Mouse (Mus musculus) thymus, postnatal 25 days (tissue): ENCODE measurements around the gene Fundc2.

ENCODE experiments used
- DNase-seq: peaks from one replicate; pipeline ENCODE4 v3.0.0; 2022

Fundc2 gene

DNA sequence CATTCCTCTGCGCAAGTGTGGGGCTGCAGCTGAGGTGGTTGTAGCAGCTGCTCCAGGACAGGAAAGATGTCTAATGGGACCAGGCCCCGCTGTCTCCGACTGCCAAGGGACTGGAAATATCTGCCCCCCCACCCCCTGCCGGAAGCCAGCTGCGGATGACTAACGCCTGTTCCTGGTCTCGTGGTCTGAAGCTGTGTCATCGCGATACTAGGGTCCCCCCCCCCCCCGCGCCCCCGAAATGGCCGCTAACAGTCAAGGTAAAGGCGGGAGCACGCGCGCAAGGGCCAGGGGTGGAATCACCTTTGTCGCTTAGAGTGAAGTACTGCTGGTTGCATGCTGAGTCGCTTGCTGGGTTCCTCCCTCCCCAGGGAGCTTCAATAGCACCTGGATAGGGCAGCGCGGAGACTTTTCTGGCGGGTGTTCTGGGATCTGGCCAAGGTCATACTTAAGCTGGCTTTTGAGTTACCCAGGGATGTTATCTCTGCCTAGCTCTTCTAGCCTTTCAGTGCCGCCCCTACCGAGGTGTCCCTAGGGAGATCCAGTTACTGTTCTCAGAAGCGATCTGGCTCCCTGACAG, at the start of gene Fundc2, which contains the start of gene F8:
Gene Fundc2 (plus strand): TSS at position 205 of the 577 bp plus-strand sequence.
Gene F8 (minus strand): TSS at position 421 of the 577 bp plus-strand sequence.
- DNase-seq = peak; percentile 74

DNA sequence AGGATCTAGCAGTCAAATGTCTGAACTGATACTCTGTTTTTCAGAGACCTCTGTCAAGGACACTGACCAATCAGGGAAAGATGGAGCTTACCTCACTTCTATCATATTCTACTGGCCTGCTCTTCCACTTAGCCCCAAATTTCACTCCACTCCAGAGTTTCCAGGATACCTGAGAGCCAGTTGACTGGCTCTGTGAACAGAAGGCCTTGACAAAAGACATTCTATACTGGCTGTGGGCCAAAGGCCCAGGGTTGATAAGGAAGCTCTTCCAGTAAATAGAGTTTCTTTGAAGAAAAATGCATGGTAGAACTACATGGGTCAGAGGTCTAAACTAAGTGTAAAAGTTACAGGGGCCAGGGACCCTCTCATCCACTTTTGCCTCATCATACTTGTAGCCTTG, 12.0 kb upstream of the Fundc2 start:
- no peak for DNase-seq

DNA sequence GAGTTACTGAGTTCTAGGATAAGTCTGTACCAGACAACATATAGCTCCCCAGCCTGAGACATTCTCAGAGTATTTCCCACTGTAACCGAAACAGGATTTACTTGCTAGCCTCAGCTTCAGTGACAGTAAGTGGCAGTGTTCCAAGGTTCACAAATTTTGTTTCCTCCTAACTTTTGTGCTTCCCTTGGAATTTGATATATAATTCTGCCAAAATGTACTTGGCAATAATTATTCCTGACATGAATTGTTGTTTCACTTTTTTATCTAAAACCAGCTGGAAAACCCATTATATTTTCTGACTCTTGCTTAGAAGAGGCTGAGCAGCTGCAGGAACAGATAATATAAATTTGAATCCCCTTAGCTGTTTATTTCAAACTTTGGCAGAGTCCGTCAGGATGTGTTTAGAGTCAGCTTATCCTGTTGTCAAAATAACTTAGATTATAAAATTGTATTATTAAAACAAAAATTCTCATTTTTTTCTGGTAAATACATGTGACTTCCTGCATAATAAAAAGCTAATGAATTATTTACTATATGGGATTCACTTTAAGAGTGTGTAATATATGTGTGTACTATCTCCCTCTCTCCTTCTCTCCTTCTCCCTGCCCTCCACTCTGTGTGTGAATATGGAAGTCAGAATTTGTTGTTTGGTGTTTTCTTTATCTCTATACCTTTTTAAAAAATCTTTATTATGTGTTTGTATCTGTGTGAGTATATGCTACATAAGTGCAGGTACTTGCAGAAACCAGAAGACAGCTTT, 9.4 kb upstream of the Fundc2 start:
- DNase-seq = no peak

DNA sequence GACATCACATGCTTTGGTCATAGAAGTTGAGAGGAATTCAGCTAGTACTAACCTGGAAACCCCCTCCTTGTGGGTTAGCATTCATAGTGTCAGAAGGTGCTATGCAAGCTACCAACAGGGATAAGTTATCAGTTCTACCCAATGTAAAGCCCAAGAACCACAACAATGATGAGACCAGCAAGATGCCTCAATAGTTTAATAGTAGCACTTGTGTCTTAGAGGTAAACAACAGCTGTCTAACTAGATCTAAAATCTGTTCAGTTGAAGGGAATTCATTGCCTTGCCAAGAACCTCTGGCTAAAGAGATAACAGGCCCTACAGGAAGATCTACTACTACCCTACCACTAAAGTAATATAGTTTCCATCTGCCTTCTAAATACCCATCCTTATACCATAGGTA, 5.4 kb upstream of the Fundc2 start:
- no peak for DNase-seq

DNA sequence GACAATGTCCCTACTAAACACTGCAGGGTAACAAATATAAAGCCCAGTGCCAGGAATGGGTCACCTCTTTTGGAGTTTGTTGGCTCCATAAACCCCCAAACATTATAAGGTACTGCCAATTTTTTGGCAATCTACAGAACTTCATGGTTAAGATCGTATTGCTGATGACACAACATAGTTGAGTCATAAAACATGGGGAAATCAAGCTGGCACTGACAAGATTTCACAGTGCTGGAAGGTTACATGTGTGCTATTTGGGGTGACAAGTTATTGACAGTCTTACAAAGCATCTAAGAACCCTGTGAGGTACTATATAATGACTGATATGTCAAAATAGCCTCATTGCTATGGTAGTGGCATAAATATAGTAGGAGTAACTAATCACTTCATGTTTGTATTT, 1.0 kb upstream of the Fundc2 start:
- no peak for DNase-seq

DNA sequence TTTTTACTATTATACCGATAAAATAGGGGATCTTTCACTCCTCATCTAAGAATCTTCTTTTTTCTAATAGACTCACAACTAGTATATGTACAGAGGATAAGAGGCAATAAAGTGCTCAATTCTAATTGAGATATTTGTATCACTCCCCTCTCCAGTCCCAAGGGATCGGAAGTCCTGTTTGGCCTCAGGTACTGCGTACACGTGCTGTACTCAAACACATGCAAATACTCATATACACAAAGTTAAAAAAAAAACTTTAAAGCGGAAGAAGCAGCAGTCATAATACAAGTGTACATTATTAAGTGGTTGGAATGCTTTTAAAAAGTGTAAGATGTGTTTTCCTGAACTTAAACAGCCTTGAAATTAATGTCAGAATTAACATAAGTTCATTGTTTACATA, 500 bp upstream of the Fundc2 start:
- no peak for DNase-seq

DNA sequence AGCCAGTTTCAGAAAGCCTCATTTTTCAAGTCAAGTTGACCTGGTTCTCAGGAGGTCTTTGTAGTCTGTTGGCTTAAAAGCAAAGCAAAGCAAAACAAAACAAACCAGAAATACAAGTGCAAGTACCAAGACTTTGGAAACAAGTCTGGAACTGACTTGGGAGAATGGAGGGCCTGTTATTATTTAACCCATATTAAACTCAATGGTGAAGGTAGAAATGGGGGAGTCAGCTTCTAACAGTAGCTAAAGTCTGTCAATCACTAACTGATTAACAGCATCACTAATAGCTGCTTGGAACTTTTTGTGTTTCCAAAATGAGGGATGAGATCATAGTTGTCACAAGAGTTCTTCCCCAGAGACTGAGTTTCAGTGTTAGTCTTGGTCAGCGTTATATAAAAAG, 17.3 kb downstream of the Fundc2 start:
- DNase-seq = no peak

DNA sequence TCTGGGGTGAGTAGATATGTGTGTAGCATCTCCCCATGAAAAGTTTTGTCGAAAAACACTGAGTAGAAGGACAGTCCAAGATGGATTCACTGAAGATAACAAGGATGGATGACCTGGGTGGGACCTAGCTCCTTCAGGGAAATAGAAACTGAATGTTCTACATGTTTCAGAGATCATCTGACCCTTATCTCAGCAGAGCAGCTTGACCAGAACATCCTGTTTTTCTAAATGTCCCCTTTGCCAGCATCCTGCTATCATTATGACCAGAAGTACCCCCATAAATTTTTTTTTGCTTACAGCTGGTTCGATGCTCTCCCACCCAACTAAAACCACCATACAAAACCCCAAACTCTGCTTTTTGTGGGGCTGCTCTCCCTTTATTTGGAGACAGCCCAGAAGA, 20.5 kb downstream of the Fundc2 start:
- DNase-seq = no peak

DNA sequence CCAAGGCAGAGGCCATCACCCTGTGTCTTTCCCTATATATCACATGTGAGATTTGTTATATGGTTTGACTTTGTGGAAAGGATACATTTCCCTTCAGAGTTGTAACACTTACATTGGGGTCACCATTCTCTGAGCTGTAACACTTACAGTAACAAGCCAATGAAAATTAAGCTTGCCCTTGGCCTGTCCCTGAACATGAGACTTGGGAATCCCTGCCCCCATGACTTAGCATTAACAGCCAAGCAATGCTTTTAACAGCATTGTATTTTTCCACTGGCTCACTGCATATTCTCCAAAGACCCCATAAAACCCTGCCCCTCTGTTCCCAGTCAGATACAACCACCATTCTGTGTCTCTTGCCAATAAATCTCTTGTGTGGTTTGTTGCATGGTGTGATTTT, 21.2 kb downstream of the Fundc2 start:
- no peak for DNase-seq

DNA sequence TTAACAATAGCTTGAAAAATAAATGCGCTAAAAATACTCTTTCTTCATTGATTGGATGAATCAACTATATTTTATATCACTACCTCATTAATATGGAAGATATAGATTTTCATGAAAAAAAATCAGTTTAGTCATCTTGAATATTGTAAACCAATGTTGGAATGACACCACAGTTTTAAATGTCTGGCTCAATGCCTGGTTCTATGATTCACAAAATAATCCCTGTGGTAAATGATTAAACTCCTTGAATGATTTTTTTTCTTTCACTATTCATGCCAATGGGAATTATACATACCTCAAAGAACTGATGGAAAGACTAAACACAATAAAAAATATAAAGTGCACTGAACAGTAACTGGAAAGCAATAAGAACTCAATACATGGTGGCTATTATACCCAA, 27.5 kb downstream of the Fundc2 start:
- no peak for DNase-seq

DNA sequence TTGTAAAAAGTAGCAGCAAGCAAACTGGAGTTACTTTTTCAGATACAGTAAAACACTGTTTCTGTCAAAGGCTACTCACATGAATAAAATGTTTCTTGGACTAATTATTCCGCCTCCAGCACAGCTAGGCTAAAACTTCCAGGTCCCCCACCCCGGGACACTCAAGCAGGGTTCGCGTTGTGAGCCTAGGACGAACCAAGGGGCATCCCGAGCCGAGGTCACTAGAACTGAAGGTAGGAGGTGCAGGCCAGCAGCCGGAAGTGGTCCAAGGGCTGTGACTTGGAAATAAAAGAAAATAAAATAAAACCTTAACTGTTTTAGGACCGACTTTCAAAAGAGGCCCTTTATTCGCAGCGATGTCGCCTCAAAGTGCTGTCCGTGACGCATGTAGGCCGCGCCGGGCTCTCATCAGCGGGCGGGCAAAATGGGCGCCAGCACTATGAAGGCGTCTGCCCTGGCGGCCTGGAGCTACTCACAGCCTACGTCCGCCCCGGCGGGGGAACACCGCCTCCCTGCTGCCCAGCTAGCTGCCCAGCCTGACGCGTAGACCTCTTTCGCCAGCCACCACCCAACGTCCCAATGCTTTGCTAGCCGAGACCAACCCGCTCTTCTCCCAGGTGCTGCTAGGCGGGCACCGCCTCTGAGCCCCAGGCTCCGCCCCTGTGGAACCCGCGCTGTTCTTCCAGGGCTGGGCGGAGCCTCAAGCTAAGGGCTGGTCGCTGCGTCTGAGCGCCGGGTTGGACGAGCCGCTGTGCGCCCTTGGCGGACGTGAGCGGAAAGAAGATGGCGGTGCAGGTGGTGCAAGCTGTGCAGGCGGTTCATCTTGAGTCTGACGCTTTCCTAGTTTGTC, 34.0 kb downstream of the Fundc2 start, which contains the start of the genes Cmc4, Mtcp1 and Brcc3:
Gene Cmc4 (minus strand): TSS at position 649 of the 850 bp plus-strand sequence.
Gene Mtcp1 (minus strand): TSS at position 653 of the 850 bp plus-strand sequence.
Gene Brcc3 (plus strand): TSS at position 693 of the 850 bp plus-strand sequence.
- DNase-seq = peak; percentile 88
